Mouse (Mus musculus) liver, embryonic 14.5 days (tissue): ENCODE measurements at regions not wholly inside any gene's neighbourhood (a gene's known extent, or its start where the extent isn't known, plus 50 kb on each side); places are given as distances from the start of the nearest gene placed in this dataset.

Source experiments
- CTCF ChIP-seq: IDR thresholded peaks from 2 replicates; pipeline ENCODE4 v1.5.1; 2016; ENCODE audit warnings: antibody characterized with exemption, low read depth, control low read depth
- EP300 ChIP-seq: IDR thresholded peaks from 2 replicates; pipeline ENCODE4 v1.6.1; 2016; ENCODE audit warnings: antibody characterized with exemption, low read depth

GRCm38 (mm10) chr3:148676025-148676424 is 314.3 kb downstream of the Adgrl2 start:
- TF ChIP-seq CTCF (no peak), EP300 (no peak)
